Mouse (Mus musculus) spleen, postnatal 4 days (tissue): Measurements from ENCODE around the gene Ube2v1.
"Not testable (repeated sequence)": the region's sequence is repeated elsewhere in the genome, so short reads cannot be mapped to it uniquely, and the experiment has no call there.

Experiments used
- DNase-seq, 2 experiments: peaks; one replicate each; pipeline ENCODE4 v3.0.0; 2022; ENCODE audit warnings: low spot score in 2 of 2

The Ube2v1 gene

GRCm38 (mm10) chr2:167622352-167622751 lies 9.5 kb downstream of the Ube2v1 start:
- no peak for DNase-seq

- no peak for DNase-seq
These were observed 10.4 kb downstream of the Ube2v1 start for GRCm38 (mm10) chr2:167621255-167622087.

DNA sequence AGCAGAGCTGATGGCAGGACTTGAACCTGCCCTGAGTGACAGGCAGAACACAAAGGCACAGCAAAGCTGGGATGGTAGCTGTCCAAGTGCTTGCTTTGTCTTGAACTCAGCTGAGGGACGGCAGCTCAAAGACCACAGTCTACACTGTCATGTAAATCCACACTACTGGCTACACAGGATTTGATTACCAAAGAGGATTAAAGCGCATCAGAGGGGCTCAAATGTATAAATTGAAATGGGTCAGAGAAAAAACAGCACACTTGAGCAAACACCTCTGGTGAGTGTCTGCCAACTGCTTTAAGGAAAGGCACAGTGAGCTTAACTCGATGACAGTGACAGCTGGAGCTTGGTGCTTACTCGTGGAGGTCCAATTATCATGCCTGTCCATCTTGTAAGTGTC lies 14.4 kb downstream of the Ube2v1 start:
- DNase-seq = no peak

DNA sequence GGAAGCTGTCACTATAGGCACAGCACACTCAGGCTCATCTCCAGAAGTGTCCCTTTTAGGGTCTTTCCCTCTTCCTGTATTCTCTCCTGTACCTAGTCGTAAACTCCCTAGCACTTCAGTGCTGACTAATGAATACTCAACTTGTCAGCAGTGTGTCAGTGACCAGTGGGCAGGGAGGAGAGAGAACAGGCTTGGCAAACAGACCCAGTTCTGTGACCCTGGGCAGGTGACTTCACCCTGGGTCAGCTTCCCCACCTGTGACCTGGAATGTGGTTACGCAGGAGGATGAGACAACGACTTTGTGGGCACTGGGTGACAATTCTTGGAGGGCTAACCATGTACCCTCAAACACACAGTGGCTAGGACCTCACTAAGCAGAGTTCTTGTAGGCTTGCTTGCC lies 14.9 kb downstream of the Ube2v1 start:
- no peak for DNase-seq

GRCm38 (mm10) chr2:167613335-167613734 lies 18.6 kb downstream of the Ube2v1 start:
- DNase-seq = not testable (repeated sequence)

GRCm38 (mm10) chr2:167612122-167612521 lies 19.8 kb downstream of the Ube2v1 start:
- DNase-seq = no peak

GRCm38 (mm10) chr2:167611287-167611686 lies 20.6 kb downstream of the Ube2v1 start:
- DNase-seq = no peak

DNA sequence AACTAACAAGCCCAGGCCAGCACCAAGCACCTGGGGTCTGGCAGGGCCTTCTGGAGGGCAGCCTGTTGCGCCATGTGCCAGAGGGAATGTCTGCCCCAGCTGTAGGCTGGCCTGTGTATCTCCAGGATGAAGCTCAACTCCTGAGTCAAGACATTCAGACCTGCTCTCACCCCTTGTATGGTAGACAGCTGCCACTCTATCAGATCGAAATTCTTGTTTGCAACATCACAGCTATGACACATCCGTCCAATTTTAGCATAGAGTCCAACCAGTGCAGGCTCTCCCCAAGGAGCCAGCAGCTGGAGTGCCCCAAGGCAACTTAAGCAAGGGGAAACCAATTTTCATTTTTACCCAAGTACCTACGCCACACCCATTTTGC lies 25.2 kb downstream of the Ube2v1 start:
- no peak for DNase-seq

DNA sequence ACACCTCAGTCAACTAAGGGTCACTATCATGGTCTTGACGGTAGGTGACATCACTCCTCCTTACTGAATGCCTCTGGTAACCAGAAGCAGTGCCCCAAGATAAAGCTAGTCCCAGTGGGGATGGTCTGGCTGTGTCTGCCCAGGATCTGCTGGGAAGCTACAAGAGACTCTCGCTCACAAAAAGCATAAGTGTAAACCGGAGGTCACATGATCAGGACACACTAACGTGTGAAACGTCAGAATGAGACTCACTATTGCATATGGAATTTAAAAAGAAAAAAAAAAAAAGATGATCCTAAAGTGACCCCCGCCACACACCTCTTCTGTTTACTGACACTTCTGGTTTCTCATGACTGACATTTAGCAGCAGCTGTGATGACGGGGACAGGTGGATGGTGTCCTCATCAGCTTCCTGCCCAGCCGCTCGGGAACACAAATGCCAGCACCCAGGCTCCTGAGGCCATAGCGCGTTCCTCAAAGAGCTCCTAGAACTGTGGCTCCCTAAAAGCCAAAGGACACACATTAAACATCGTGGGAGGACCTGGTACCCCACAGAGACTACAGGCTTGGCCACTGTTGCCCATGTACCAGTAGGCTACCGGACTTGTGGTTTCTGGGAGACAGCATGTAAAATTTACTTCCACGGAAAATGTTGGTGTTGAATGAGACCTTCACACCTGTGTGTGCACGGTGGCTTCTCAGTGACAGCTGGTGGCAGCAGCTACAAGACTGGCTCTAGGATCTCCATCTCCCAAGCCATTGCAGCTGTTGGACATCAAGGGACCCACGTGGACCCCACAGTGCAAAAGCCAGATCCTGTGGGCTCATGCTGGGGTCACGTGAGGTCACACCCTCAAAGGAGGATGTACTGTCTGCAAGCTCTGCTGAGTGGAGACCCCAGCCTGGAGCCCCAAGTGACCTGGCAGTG lies 25.8 kb downstream of the Ube2v1 start:
- DNase-seq = no peak

- peak; percentile 85 to 95 for DNase-seq
These were observed 26.6 kb downstream of the Ube2v1 start for GRCm38 (mm10) chr2:167605178-167605794.

DNA sequence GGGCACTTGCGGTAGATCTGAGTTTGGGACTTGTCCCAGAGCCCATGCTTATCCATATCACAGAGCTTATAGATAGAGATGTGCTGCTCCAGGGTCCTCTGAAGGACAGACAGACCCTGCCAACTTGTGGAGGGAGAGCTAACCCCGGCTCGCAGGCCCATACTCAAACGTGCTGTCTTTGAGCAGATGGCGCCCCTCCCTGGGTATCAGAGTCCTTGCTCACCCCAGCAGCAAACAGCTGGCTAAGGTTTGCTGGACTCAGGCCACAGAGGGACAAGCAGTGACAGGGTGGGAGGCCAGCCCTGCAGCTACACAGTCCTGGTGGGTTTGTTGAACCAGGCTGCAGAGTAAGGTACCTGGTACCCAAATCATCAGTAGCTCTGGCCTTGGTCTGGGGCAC lies 28.9 kb downstream of the Ube2v1 start:
- DNase-seq = no peak

- no peak for DNase-seq
These were observed 29.5 kb downstream of the Ube2v1 start for GRCm38 (mm10) chr2:167602364-167602763.

DNA sequence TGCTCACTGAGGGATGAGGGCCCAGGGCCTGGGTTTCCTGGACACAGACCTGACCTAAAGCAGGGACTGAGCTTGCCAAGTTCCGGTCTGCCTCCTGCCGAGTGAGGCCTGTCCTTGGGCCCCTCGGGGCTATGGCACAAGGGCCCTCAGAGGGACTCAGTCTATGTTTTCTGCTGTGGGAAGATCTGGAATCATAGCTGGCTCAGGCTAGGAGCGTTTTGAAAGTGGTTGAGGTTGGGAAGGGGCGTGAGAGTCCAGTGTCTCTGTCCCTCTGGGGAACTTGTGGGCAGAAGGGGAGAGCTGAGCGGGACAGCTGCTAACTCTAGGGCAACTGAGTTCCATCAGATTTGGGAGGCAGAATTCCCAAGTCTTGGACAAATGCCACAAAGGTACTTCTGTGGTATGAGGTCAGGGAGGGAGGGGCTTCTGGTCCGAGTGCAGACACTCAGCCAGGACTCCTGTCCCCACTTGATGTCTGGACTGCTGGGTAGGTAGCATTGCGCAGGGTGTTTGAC lies 31.4 kb downstream of the Ube2v1 start:
- no peak for DNase-seq

- DNase-seq = no peak
These were observed 32.0 kb downstream of the Ube2v1 start for GRCm38 (mm10) chr2:167599917-167600316.

GRCm38 (mm10) chr2:167599195-167599594 lies 32.7 kb downstream of the Ube2v1 start:
- DNase-seq = no peak

- DNase-seq = no peak
These were observed 34.3 kb downstream of the Ube2v1 start for GRCm38 (mm10) chr2:167597492-167598186.

DNA sequence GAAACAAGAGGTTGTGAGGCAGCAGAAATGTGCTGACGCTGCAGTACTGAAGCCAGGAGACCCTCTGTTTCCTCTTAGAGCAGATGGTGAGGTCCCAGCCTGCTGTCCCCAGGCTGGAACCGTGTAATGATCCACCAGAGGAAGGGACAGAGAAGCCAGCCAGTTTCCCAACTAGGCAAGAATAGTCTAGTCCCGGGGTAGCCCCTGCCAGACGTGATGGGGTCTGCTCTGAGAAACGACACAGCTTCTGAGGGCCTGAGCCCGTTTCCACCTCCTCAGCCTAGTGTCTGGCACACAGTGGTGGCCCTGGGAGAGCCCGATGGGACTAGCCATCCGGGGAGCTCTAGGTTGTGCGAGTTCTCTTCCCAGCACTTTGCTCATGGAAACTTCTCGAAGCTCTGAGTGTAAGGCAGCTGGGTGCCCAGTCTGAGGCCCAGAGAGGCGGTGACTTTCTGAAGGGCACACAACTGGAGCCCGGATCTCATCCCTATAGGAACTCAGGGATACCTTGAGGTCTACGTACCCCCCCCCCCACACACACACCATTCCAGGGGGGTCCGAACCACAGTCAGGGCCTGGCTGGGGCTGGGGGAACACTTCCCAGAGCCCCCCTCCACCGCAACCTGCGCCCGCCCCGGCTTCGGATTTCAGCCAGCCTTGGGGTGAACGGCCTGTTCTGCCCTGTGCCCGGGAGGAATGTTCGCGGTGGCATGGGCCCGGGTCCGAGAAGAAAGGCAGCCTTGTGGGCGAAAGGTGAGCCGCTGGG lies 35.0 kb downstream of the Ube2v1 start:
- no peak for DNase-seq

DNA sequence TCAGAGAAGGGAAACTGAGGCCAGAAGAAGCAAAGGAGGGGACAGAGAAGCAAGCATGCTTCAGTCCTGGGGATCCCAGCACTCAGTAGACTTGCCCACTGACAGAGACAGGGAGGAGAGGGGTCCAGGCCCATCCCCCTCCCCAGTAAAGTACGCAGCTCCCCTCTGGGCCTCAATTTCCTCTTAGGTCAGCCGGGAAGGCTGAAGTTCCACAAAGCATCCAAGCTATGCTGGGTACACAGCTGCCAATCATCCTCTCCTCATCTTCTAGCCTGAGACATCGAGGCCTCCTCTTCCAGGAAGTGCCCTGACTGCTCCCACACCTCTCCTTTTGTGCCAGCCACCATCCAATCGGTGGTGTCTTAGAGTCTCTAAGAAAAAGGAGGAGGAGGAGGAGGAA lies 35.6 kb downstream of the Ube2v1 start:
- DNase-seq = no peak

GRCm38 (mm10) chr2:167595761-167596171 lies 36.1 kb downstream of the Ube2v1 start:
- no peak for DNase-seq

- DNase-seq = peak in 1 of 2 experiments; percentile 42
These were observed 37.4 kb downstream of the Ube2v1 start for GRCm38 (mm10) chr2:167594444-167594934.
